Mouse (Mus musculus) embryonic facial prominence, embryonic 10.5 days (tissue): ENCODE measurements around the gene Sema4d. TPM values are rescaled to one million over a fixed set of nuclear protein-coding genes. Genes with fewer than 3 reads are reported as not detected.
"Not testable (repeated sequence)": the region's sequence is repeated elsewhere in the genome, so short reads cannot be mapped to it uniquely, and the experiment has no call there.

ENCODE experiments used
- DNase-seq: peaks from one replicate; pipeline ENCODE4 v3.0.0-alpha.2; 2017; ENCODE audit warnings: low spot score
- H3K27ac ChIP-seq: fragments of 300-500 bp; sonication (generic); replicated peaks from 2 replicates; pipeline ENCODE4 v1.5.1; 2016; ENCODE audit warnings: mild to moderate bottlenecking
- H3K27me3 ChIP-seq: fragments of 300-500 bp; sonication (generic); replicated peaks from 2 replicates; pipeline ENCODE4 v1.6.1; 2016; ENCODE audit warnings: low read depth, mild to moderate bottlenecking; ENCODE audit not compliant: poor library complexity, severe bottlenecking
- H3K36me3 ChIP-seq: fragments of 300-500 bp; sonication (generic); replicated peaks from 2 replicates; pipeline ENCODE4 v1.6.1; 2016; ENCODE audit warnings: mild to moderate bottlenecking, moderate library complexity
- H3K4me1 ChIP-seq: fragments of 300-500 bp; sonication (generic); 2 replicates; pipeline ENCODE4 v1.6.1; 2016
- H3K4me3 ChIP-seq: fragments of 300-500 bp; sonication (generic); 2 replicates; pipeline ENCODE4 v1.5.1; 2016; ENCODE audit warnings: mild to moderate bottlenecking, moderate library complexity
- H3K9me3 ChIP-seq: fragments of 300-500 bp; sonication (generic); 2 replicates; pipeline ENCODE4 v1.6.1; 2016; ENCODE audit warnings: mild to moderate bottlenecking
- WGBS: fragments of 180-500 bp; shearing (Covaris S2); methylation state at CpG from one replicate; pipeline ENCODE4 v1.1.7; 2016; 5-methylcytosine and 5-hydroxymethylcytosine counted together
- polyA plus RNA-seq: library from polyadenylated mRNA; unstranded; fragments of >200 nt; fragmentation: Nextera tagmentation; extraction: Ambion mirVana; gene quantifications from 2 replicates; pipeline ENCODE4 v1.2.1, GENCODE M21; 2016

The Sema4d gene
- polyA plus RNA-seq, 1 experiment from 2014 or later = 7.8 TPM

DNA sequence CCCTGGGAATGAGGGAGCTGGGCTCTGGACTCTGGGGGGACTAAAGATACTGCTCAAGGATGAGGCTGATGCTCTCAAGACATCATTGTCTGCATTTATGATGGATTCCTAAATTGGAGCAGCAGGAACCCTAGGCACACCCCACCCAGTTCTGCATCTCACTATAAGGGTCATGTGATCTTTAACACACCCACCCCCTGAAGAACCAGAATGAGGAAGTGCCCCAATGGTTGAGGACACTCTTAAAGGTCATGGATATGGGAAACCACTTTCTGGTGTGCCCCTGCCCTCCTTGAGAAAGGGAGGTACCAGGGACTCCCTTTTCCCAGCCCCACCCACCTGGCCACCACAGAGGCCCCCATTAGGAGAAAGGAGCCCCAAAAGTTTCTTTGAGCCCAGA, 97.1 kb downstream of the Sema4d start:
- Histone ChIP-seq H3K36me3 (peaks cover 4% of the 10 kb centered on the region), H3K27me3 (no peaks in the 10 kb centered on the region), H3K4me3 (no peak overlapping the region), H3K9me3 (no peaks in the 10 kb centered on the region), H3K4me1 (no peaks in the 10 kb centered on the region), H3K27ac (no peak overlapping the region)
- no peak for DNase-seq

GRCm38 (mm10) chr13:51688688-51689087, 104.9 kb downstream of the Sema4d start:
- Histone ChIP-seq H3K4me3 (no peak overlapping the region), H3K27me3 (no peaks in the 10 kb centered on the region), H3K36me3 (peaks cover 68% of the 10 kb centered on the region), H3K27ac (no peak overlapping the region), H3K9me3 (no peaks in the 10 kb centered on the region), H3K4me1 (0 out of 2 replicates have a peak, but pooled peaks cover 3% of the 10 kb centered on the region)
- DNase-seq = no peak
- 67% methylated on average over 3 of the region's 3 CpGs for WGBS

GRCm38 (mm10) chr13:51686966-51687365, 106.6 kb downstream of the Sema4d start:
- no peak overlapping the region for H3K27ac ChIP-seq
- no peaks in the 10 kb centered on the region for H3K27me3 ChIP-seq
- WGBS = 93% methylated on average over 5 of the region's 5 CpGs
- H3K4me3 ChIP-seq = no peak overlapping the region
- 0 out of 2 replicates have a peak, but pooled peaks cover 3% of the 10 kb centered on the region for H3K4me1 ChIP-seq
- H3K36me3 ChIP-seq = peaks cover 86% of the 10 kb centered on the region
- no peaks in the 10 kb centered on the region for H3K9me3 ChIP-seq
- DNase-seq = no peak

- H3K27me3 ChIP-seq = no peaks in the 10 kb centered on the region
- 92% methylated on average over 7 of the region's 7 CpGs for WGBS
- H3K9me3 ChIP-seq = no peaks in the 10 kb centered on the region
- H3K36me3 ChIP-seq = peaks cover 91% of the 10 kb centered on the region
- no peak overlapping the region for H3K4me3 ChIP-seq
- H3K27ac ChIP-seq = no peak overlapping the region
- H3K4me1 ChIP-seq = 0 out of 2 replicates have a peak, but pooled peaks cover 3% of the 10 kb centered on the region
- DNase-seq = no peak
Observed at GRCm38 (mm10) chr13:51685290-51685966, 108.1 kb downstream of the Sema4d start.

DNA sequence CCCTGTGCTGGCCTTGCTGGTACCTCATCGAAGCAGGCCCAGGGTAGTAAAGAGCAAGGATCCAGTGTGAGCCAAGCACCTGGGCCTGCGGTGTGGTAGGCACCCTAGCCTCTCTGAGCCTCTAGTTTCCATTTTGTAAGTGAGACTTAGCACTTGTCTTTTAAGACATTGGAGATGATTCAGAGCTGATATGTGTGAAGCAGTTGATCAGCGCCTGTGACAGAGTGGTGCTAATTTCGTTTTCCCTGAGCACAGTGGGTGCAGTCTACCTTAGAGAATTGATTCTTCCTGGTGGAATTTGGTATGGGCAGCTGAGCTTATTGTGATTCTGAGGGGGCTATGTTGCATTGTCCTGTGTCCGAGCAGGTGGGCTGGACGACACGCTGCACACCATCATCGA, 111.9 kb downstream of the Sema4d start:
- no peak for DNase-seq
- H3K36me3 ChIP-seq = peaks cover 100% of the 10 kb centered on the region
- no peak overlapping the region for H3K4me3 ChIP-seq
- no peak overlapping the region for H3K27ac ChIP-seq
- WGBS = 96% methylated on average over 8 of the region's 8 CpGs
- H3K9me3 ChIP-seq = no peaks in the 10 kb centered on the region
- H3K27me3 ChIP-seq = no peaks in the 10 kb centered on the region
- H3K4me1 ChIP-seq = 0 out of 2 replicates have a peak, but pooled peaks cover 3% of the 10 kb centered on the region

- peaks cover 100% of the 10 kb centered on the region for H3K36me3 ChIP-seq
- no peak overlapping the region for H3K4me3 ChIP-seq
- no peaks in the 10 kb centered on the region for H3K9me3 ChIP-seq
- no peaks in the 10 kb centered on the region for H3K27me3 ChIP-seq
- H3K27ac ChIP-seq = no peak overlapping the region
- WGBS = 85% methylated on average over 5 of the region's 5 CpGs
- 0 out of 2 replicates have a peak, but pooled peaks cover 3% of the 10 kb centered on the region for H3K4me1 ChIP-seq
- DNase-seq = no peak
Observed at GRCm38 (mm10) chr13:51681076-51681475, 112.5 kb downstream of the Sema4d start.

GRCm38 (mm10) chr13:51679332-51679731, 114.2 kb downstream of the Sema4d start:
- no peak overlapping the region for H3K27ac ChIP-seq
- no peaks in the 10 kb centered on the region for H3K27me3 ChIP-seq
- H3K9me3 ChIP-seq = no peaks in the 10 kb centered on the region
- 86% methylated on average over 4 of the region's 4 CpGs for WGBS
- DNase-seq = no peak
- H3K4me3 ChIP-seq = no peak overlapping the region
- peaks cover 100% of the 10 kb centered on the region for H3K36me3 ChIP-seq
- H3K4me1 ChIP-seq = 0 out of 2 replicates have a peak, but pooled peaks cover 3% of the 10 kb centered on the region

GRCm38 (mm10) chr13:51678687-51679086, 114.9 kb downstream of the Sema4d start:
- Histone ChIP-seq H3K27ac (no peak overlapping the region), H3K36me3 (peaks cover 100% of the 10 kb centered on the region), H3K9me3 (no peaks in the 10 kb centered on the region), H3K27me3 (no peaks in the 10 kb centered on the region), H3K4me3 (no peak overlapping the region), H3K4me1 (no peaks in the 10 kb centered on the region)
- 93% methylated on average over 6 of the region's 6 CpGs for WGBS
- no peak for DNase-seq

- Histone ChIP-seq H3K4me1 (no peaks in the 10 kb centered on the region), H3K4me3 (no peak overlapping the region), H3K36me3 (peaks cover 100% of the 10 kb centered on the region), H3K9me3 (no peaks in the 10 kb centered on the region), H3K27ac (no peak overlapping the region), H3K27me3 (no peaks in the 10 kb centered on the region)
- 92% methylated on average over 7 of the region's 7 CpGs for WGBS
- DNase-seq = no peak
Observed at GRCm38 (mm10) chr13:51677630-51678185, 115.8 kb downstream of the Sema4d start.

DNA sequence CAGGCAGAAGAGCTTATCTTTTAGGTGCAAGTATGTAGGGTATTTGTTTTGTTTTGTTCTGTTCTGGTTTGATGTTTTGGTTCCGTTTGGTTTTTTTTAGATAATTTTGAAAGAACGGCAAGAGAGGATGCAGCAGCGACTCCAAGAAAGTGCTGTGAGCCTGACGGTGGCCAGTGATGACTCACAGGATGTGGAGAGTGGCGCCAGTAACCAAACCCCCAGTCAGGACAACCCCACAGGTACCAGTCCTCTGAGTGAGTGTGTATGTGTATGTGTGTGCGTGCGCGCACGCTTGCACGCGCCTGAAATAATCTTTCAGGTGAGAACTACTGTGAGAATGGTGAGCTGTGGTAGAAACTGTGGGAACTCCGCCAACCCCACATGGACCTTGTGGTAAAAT, 116.5 kb downstream of the Sema4d start:
- H3K9me3 ChIP-seq = no peaks in the 10 kb centered on the region
- H3K4me3 ChIP-seq = no peak overlapping the region
- WGBS = 95% methylated on average over 12 of the region's 12 CpGs
- H3K27ac ChIP-seq = no peak overlapping the region
- no peaks in the 10 kb centered on the region for H3K4me1 ChIP-seq
- no peaks in the 10 kb centered on the region for H3K27me3 ChIP-seq
- peaks cover 96% of the 10 kb centered on the region for H3K36me3 ChIP-seq
- DNase-seq = no peak

DNA sequence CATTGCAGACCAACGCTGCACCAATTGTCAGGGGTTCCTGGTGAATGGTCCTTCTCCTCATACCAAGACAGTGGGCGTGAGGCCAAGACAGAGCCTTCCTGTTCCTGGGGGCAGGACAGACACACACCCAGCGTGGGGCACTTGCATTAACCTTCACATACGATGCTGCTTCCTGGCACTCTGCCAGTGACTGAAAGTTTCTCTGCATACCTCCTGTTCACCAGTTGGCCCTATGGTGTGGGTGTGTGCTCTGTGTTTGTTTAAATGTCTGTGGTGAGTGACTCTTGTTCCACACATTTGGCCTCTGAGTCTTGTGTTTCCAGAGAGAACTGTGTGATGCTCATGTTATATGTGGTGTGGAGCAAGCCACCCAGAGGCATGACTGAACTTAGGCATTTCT, 116.9 kb downstream of the Sema4d start:
- no peaks in the 10 kb centered on the region for H3K4me1 ChIP-seq
- no peak overlapping the region for H3K27ac ChIP-seq
- no peaks in the 10 kb centered on the region for H3K9me3 ChIP-seq
- H3K4me3 ChIP-seq = no peak overlapping the region
- peaks cover 95% of the 10 kb centered on the region for H3K36me3 ChIP-seq
- no peak for DNase-seq
- 90% methylated on average over 4 of the region's 4 CpGs for WGBS
- no peaks in the 10 kb centered on the region for H3K27me3 ChIP-seq

DNA sequence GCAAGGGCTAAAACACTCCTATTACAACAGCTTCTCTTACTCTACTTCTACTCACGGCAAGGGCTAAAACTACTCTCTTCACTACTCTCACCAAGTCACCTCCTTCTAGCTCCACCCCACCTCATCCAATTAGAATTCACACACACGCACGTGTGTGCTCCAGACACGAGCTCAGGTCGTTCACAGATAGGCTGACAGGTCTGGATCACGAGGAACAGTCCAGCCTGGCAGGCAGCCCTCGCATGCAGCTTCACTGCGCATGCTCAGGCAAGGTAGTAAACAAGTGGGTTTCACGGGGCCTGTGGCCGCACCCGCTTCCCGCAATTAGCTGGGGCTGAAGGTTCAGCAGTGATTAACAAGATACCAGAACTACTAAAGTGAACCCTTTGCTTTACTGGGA, 125.4 kb downstream of the Sema4d start:
- H3K4me3 ChIP-seq, H3K27ac ChIP-seq, H3K27me3 ChIP-seq, H3K9me3 ChIP-seq, H3K4me1 ChIP-seq, DNase-seq: not testable (repeated sequence)
- H3K36me3 ChIP-seq = peaks cover 92% of the 10 kb centered on the region
- 92% methylated on average over 12 of the region's 12 CpGs for WGBS

GRCm38 (mm10) chr13:51663561-51663960, 130.0 kb downstream of the Sema4d start:
- Histone ChIP-seq H3K27ac (no peak overlapping the region), H3K36me3 (peaks cover 98% of the 10 kb centered on the region), H3K27me3 (no peaks in the 10 kb centered on the region), H3K9me3 (no peaks in the 10 kb centered on the region), H3K4me1 (no peaks in the 10 kb centered on the region), H3K4me3 (no peak overlapping the region)
- DNase-seq = no peak
- 88% methylated on average over 2 of the region's 2 CpGs for WGBS
